Mouse (Mus musculus): ENCODE measurements around the gene Plbd2. TPM values are rescaled to one million over a fixed set of nuclear protein-coding genes. Genes with fewer than 3 reads are reported as not detected.
A peak's percentile ranks its signal among the peaks of the same experiment; 100 is the strongest.

Gene Plbd2
- polyA plus RNA-seq, 1 experiment from 2014 or later, result 42.5 TPM

DNA sequence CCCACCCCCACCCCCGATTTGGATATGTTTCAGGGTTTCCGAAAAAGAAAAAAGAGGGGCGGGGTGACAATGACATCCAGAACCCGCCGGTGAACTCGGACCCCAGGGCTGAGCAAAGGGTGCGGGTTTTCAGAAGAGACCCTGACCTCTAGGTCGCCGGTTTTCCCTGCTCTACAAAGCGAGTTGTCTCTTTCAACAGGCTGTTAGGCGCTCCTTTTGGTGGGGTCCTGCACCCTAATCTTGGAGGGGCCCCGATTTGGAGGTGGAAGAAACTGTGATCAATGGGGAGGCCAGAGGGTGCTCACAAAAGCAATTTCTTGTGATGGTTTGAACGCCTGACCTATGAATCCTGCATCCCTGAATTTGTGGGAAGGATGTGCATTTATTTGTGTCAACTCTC is 65.0 kb downstream of the Plbd2 start:
- Histone ChIP-seq H3K27ac (peak overlapping the region; percentile 86), H3K4me1 (replicated peaks) (peaks cover 62% of the 10 kb centered on the region), H3K36me3 (no peaks in the 10 kb centered on the region), H3K27me3 (ENCODE audit: insufficient read depth, poor library complexity, severe bottlenecking) (peaks cover 96% of the 10 kb centered on the region), H3K4me3 (peak overlapping the region; percentile 57), H3K9me3 (no peaks in the 10 kb centered on the region)
- DNase-seq (ENCODE audit: low spot score), result peak; percentile 40
- 1% methylated on average over 13 of the region's 13 CpGs for WGBS

DNA sequence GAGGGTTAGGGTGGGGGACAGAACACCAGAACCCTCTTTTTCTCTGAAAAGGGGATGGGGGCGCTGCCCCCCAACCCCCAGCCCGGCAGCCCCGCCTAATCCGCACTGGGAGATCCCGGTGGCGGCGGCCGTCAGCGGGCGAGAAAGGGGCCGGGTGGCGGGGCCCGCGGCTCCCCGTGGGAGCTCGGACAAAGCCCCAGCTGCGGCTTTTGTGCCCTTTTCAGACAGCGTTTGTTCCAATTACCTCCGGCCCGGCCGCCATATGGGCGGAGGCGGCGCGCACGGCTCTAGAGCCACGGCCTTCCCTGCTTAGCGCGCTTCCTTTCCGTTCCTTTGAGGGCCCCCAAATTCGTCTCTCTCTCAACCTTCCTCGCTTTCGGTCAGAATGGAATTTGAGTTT is 65.4 kb downstream of the Plbd2 start:
- peak overlapping the region; percentile 86 for H3K27ac ChIP-seq
- no peaks in the 10 kb centered on the region for H3K36me3 ChIP-seq
- peaks cover 65% of the 10 kb centered on the region for H3K4me1 ChIP-seq (replicated peaks)
- H3K9me3 ChIP-seq, result no peaks in the 10 kb centered on the region
- under 1% methylated on average over 33 of the region's 33 CpGs for WGBS
- H3K4me3 ChIP-seq, result peak overlapping the region; percentile 57
- DNase-seq (ENCODE audit: low spot score), result peak; percentile 70
- H3K27me3 ChIP-seq (ENCODE audit: insufficient read depth, poor library complexity, severe bottlenecking), result peaks cover 96% of the 10 kb centered on the region

DNA sequence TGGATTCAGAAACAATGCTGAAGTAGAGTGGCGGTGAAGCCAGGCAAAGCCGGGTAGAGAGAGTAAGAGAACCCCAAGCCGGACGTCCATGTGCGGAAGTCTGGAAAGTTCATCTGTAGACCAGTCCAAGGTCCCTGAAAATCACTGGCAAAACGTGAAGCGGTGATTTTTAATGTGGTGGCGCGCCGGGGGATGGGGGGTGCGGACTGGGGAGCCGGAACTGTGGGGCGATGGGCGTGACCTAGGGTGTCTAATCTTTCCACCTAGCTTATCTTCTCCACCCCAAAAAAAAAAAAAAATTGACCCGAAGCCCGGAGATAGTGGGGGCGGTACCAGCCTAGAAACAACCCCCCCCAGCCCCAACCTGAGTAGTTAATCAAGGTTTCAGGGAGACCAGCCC is 65.9 kb downstream of the Plbd2 start:
- H3K9me3 ChIP-seq, result no peaks in the 10 kb centered on the region
- peak overlapping the region; percentile 86 for H3K27ac ChIP-seq
- H3K4me1 ChIP-seq (replicated peaks), result peaks cover 66% of the 10 kb centered on the region
- H3K4me3 ChIP-seq, result peak overlapping the region; percentile 57
- H3K27me3 ChIP-seq (ENCODE audit: insufficient read depth, poor library complexity, severe bottlenecking), result peaks cover 96% of the 10 kb centered on the region
- under 1% methylated on average over 17 of the region's 17 CpGs for WGBS
- no peaks in the 10 kb centered on the region for H3K36me3 ChIP-seq
- peak; percentile 41 for DNase-seq (ENCODE audit: low spot score)

DNA sequence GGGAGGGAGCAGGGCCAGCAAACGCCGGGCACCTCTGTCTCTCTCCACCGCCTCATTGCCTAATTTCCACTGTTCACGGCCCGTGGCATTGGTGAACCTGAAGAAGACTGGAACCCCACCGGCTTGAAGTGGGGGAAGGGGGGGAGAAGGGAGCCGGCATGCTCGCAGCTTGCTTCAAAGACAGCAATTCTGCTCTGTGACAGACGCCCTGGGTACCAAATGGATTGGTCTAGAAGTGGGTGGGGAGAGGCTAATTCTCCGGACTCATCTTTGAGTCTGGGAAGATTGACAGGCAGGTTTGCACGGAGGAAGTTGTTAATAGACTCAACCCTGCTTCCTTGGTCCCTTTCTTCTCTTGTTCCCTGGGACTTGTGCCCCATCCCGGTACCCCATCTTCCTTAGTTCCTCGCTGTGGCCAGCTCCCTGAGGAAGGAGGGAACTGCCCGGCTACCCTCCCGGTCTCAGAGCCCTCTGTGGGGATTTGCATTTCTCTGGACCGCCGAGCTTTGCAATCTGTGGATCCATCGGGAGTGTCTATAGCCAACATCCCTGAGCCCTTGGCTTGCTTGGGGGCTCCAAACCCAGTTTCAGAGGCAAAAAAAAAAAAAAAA is 66.4 kb downstream of the Plbd2 start:
- WGBS, result 1% methylated on average over 18 of the region's 18 CpGs
- Histone ChIP-seq H3K9me3 (no peaks in the 10 kb centered on the region), H3K4me1 (replicated peaks) (peaks cover 72% of the 10 kb centered on the region), H3K4me3 (peak overlapping the region; percentile 57), H3K27ac (peak overlapping the region; percentile 86), H3K27me3 (ENCODE audit: insufficient read depth, poor library complexity, severe bottlenecking) (peaks cover 97% of the 10 kb centered on the region), H3K36me3 (no peaks in the 10 kb centered on the region)
- peak; percentile 45 for DNase-seq (ENCODE audit: low spot score)

DNA sequence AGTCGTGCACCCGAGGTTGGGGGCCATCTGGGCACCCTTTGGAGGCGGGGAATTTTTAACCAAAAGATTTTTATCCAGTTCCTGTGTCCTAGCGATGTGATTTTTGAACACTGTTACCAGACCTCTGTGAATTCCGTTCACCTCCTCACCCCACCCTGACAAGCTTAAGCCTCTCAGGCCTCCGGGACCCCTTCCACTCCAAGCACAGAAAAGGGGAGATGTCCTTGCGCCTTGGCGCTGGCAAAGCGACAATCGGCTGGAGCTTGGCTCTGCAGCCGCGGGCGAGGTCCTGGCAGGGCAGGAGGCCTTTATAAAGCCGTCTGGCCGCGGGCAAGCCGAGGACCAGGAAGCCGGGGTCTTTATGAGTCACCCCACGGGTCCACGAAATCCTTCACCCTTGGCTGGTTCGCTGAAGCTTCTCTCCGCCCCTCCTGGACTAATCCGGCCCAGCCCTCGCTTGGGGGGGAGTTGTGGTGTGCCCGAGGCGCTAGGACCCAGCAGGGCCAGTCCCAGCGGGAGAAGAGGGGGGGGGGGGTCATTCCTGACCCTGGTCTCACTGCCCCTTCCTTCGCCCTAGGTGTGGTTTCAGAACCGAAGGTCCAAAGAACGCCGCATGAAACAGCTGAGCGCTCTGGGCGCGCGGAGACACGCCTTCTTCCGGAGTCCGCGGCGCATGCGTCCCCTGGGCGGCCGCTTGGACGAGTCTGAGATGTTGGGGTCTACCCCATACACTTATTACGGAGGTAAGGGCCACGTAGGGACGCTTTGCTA is 67.5 kb downstream of the Plbd2 start:
- peaks cover 78% of the 10 kb centered on the region for H3K4me1 ChIP-seq (replicated peaks)
- H3K36me3 ChIP-seq, result no peaks in the 10 kb centered on the region
- DNase-seq (ENCODE audit: low spot score), result peak; percentile 58
- under 1% methylated on average over 47 of the region's 47 CpGs for WGBS
- H3K27ac ChIP-seq, result peak overlapping the region; percentile 86
- H3K9me3 ChIP-seq, result no peaks in the 10 kb centered on the region
- peaks cover 100% of the 10 kb centered on the region for H3K27me3 ChIP-seq (ENCODE audit: insufficient read depth, poor library complexity, severe bottlenecking)
- H3K4me3 ChIP-seq, result peak overlapping the region; percentile 57

DNA sequence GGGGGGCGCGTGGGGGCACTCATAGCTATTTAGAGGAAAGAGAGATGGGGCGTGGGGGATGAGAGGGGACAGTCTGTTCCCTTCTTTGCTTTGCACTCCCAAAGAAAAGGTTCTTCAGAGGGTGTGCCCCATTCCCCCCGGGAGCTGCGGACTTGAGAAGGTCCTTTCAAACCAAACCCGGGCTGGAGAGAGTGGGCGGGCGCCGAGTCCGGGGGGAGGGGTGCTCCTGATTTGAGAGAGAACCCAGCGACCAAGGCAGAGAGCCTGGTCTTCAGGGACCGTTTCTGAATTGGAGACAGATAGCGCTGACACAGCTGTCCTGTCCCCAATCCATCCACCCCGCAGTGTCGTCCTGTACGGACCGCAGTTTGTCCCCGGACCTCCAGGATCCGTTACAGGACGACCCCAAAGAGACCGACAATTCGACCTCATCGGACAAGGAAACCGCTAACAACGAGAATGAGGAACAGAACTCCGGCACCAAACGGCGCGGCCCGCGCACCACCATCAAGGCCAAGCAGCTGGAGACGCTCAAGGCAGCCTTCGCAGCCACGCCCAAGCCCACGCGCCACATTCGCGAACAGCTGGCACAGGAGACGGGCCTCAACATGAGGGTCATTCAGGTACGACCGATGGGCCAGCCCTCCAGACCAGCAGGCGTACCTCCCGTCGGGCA is 68.3 kb downstream of the Plbd2 start:
- WGBS, result under 1% methylated on average over 44 of the region's 44 CpGs
- Histone ChIP-seq H3K4me3 (peak overlapping the region; percentile 57), H3K36me3 (no peaks in the 10 kb centered on the region), H3K27ac (peak overlapping the region; percentile 86), H3K9me3 (no peaks in the 10 kb centered on the region), H3K27me3 (ENCODE audit: insufficient read depth, poor library complexity, severe bottlenecking) (peaks cover 100% of the 10 kb centered on the region), H3K4me1 (replicated peaks) (peaks cover 74% of the 10 kb centered on the region)
- DNase-seq (ENCODE audit: low spot score), result peak; percentile 55

DNA sequence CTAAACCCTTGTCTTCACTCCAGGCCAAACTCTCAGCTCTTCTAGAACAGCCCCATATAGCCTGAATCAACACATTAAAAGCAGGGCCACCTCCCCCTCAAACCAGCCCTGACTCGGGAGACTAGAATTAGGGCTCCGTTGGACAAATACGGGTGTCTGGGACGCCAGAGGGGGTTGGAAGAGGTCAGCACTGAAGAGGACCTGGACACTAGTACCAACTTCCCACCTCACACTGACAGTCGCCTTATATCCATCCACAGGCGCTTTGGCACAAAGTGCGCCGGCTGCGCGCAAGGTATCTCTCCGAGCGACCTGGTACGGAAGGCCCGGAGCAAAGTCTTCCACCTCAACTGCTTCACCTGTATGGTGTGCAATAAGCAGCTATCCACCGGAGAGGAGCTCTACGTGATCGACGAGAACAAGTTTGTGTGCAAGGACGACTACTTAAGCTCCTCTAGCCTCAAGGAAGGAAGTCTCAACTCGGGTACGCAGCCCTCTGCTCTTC is 69.1 kb downstream of the Plbd2 start:
- Histone ChIP-seq H3K4me3 (peak overlapping the region; percentile 57), H3K4me1 (replicated peaks) (peaks cover 66% of the 10 kb centered on the region)
- WGBS, result 3% methylated on average over 21 of the region's 21 CpGs

More for the DNA sequence above, 69.1 kb downstream of the Plbd2 start:
- H3K27me3 ChIP-seq (ENCODE audit: insufficient read depth, poor library complexity, severe bottlenecking), result peaks cover 100% of the 10 kb centered on the region
- peak overlapping the region; percentile 86 for H3K27ac ChIP-seq
- DNase-seq (ENCODE audit: low spot score), result peak; percentile 38
- H3K9me3 ChIP-seq, result no peaks in the 10 kb centered on the region
- H3K36me3 ChIP-seq, result no peaks in the 10 kb centered on the region

Other genes with a start within 250 kb of the Plbd2 start
- 12.1 and 34.0 TPM in 2 replicates for gene Lhx5, start 71.9 kb downstream of the Plbd2 start, polyA plus RNA-seq (2016; fragmentation: Nextera tagmentation; extraction: Ambion mirVana)
- gene Sdsl, start 30.8 kb downstream of the Plbd2 start, polyA plus RNA-seq (2016; fragmentation: Nextera tagmentation; extraction: Ambion mirVana), result 6.2 and 7.9 TPM in 2 replicates
- gene Sds, start 27.1 kb downstream of the Plbd2 start, polyA plus RNA-seq (2016; fragmentation: Nextera tagmentation; extraction: Ambion mirVana), result not detected in 2 replicates
- gene Slc8b1, start 7.5 kb upstream of the Plbd2 start, polyA plus RNA-seq (2016; fragmentation: Nextera tagmentation; extraction: Ambion mirVana), result 4.4 and 5.8 TPM in 2 replicates
- gene Tpcn1, start 85.0 kb upstream of the Plbd2 start, polyA plus RNA-seq (2016; fragmentation: Nextera tagmentation; extraction: Ambion mirVana), result 12.5 and 12.9 TPM in 2 replicates
- gene Iqcd, start 85.4 kb upstream of the Plbd2 start, polyA plus RNA-seq (2016; fragmentation: Nextera tagmentation; extraction: Ambion mirVana), result 1.3 and 2.8 TPM in 2 replicates
- 19.0 and 19.6 TPM in 2 replicates for gene Rita1, start 109.0 kb upstream of the Plbd2 start, polyA plus RNA-seq (2016; fragmentation: Nextera tagmentation; extraction: Ambion mirVana)
- gene Ddx54, start 109.1 kb upstream of the Plbd2 start, polyA plus RNA-seq (2016; fragmentation: Nextera tagmentation; extraction: Ambion mirVana), result 62.2 and 64.7 TPM in 2 replicates
- 0.85 TPM in 1 of 2 replicates, not detected in the other for gene Cfap73, start 130.6 kb upstream of the Plbd2 start, polyA plus RNA-seq (2016; fragmentation: Nextera tagmentation; extraction: Ambion mirVana)
- 0.13 and 0.15 TPM in 2 replicates for gene Rasal1, start 145.2 kb upstream of the Plbd2 start, polyA plus RNA-seq (2016; fragmentation: Nextera tagmentation; extraction: Ambion mirVana)
- 1.7 and 5.8 TPM in 2 replicates for gene Dtx1, start 208.3 kb upstream of the Plbd2 start, polyA plus RNA-seq (2016; fragmentation: Nextera tagmentation; extraction: Ambion mirVana)
- 0.06 and 0.10 TPM in 2 replicates for gene Oas2, start 246.2 kb upstream of the Plbd2 start, polyA plus RNA-seq (2016; fragmentation: Nextera tagmentation; extraction: Ambion mirVana)